Mouse (Mus musculus): ENCODE results near the gene Sugct.

DNA sequence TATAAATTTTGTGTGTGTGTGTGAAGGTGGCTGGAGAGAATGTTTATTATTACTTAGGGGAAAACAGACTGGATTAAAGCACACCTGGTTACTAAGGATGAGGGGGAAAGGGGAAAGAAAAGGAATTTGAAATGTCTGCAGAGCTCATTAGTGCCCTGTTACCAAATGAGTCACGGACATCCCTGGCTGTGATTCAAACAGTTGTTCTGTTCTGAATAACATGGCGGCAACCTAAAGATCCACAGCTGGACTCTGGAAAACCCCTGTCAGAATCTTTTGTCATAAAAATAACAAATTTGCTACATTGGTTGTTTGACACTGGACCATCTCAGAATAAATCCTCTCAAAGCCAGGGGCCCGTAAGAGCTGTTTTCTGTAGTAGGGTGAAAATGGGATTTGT, 530.6 kb downstream of the Sugct start:
- TF ChIP-seq POLR2A (IDR thresholded peaks at IDR 0.05; ENCODE audit: borderline replicate concordance, extremely low read depth, low read depth, low read length): no peak
- no peak for TF ChIP-seq CTCF (IDR thresholded peaks at IDR 0.05; ENCODE audit: insufficient read depth, low read length)

Data from lung, adult 2 months (tissue).